Mouse (Mus musculus): ENCODE measurements around the gene Nkx6-1.

GRCm38 (mm10) chr5:101666713-101667112 lies 1.9 kb upstream of the Nkx6-1 start:
- TF ChIP-seq USF1 (IDR thresholded peaks at IDR 0.05; ENCODE audit: low read depth) (no peak), POLR2A (IDR thresholded peaks at IDR 0.05; ENCODE audit: insufficient read length, low read depth) (no peak), MAX (IDR thresholded peaks at IDR 0.05; ENCODE audit: low read depth) (no peak), MYOG (IDR thresholded peaks at IDR 0.05; ENCODE audit: control insufficient read depth in 1 of 3, insufficient read depth in 1 of 3, insufficient read length in 2 of 3, low read depth in 2 of 3) (no peak), TCF3 (IDR thresholded peaks at IDR 0.05; ENCODE audit: insufficient read length, low read depth) (no peak), E2F4 (IDR thresholded peaks at IDR 0.05; ENCODE audit: insufficient read depth) (no peak)
